Mouse (Mus musculus) stomach, postnatal 0 days (tissue): ENCODE measurements at regions not wholly inside any gene's neighbourhood (a gene's known extent, or its start where the extent isn't known, plus 50 kb on each side); places are given as distances from the start of the nearest gene placed in this dataset.

Source experiments
- ATAC-seq: fragments of 200-750 bp; cut with Nextera tagmentation; 2 replicates; pipeline ENCODE4 v1.8.0; 2017; ENCODE audit not compliant: low FRiP score, low TSS enrichment
- DNase-seq: peaks from one replicate; pipeline ENCODE4 v3.0.0-alpha.2; 2016; ENCODE audit warnings: low spot score
- H3K27ac ChIP-seq: fragments of 300-500 bp; sonication (generic); replicated peaks from 2 replicates; pipeline ENCODE4 v1.5.1; 2014; ENCODE audit warnings: mild to moderate bottlenecking, control low read depth
- H3K27me3 ChIP-seq: fragments of 300-500 bp; sonication (generic); 2 replicates; pipeline ENCODE4 v1.6.1; 2014; ENCODE audit warnings: low read length; ENCODE audit not compliant: control insufficient read depth, insufficient read depth
- H3K36me3 ChIP-seq: fragments of 300-500 bp; sonication (generic); 2 replicates; pipeline ENCODE4 v1.6.1; 2014; ENCODE audit warnings: low read length, mixed read lengths; ENCODE audit not compliant: control insufficient read depth, insufficient read depth
- H3K4me1 ChIP-seq: fragments of 300-500 bp; sonication (generic); replicated peaks from 2 replicates; pipeline ENCODE4 v1.6.1; 2014; ENCODE audit warnings: antibody characterized with exemption; ENCODE audit not compliant: control insufficient read depth, insufficient read depth
- H3K4me2 ChIP-seq: fragments of 300-500 bp; sonication (generic); replicated peaks from 2 replicates; pipeline ENCODE4 v1.6.1; 2014; ENCODE audit warnings: low read depth, mild to moderate bottlenecking, control low read depth, moderate library complexity
- H3K4me3 ChIP-seq: fragments of 300-500 bp; sonication (generic); 2 replicates; pipeline ENCODE4 v1.5.1; 2014; ENCODE audit warnings: low read depth, low read length, control low read depth
- H3K9ac ChIP-seq: fragments of 300-500 bp; sonication (generic); 2 replicates; pipeline ENCODE4 v1.6.1; 2014; ENCODE audit warnings: mild to moderate bottlenecking, low read length, control low read depth, mixed read lengths
- H3K9me3 ChIP-seq: fragments of 300-500 bp; sonication (generic); 2 replicates; pipeline ENCODE4 v1.6.1; 2016; ENCODE audit warnings: low read length; ENCODE audit not compliant: control insufficient read depth
- CTCF ChIP-seq: IDR thresholded peaks from 2 replicates; pipeline ENCODE4 v1.5.1; 2016; ENCODE audit warnings: antibody characterized with exemption, low read depth, mild to moderate bottlenecking, moderate library complexity
- EP300 ChIP-seq: optimal IDR thresholded peaks from 2 replicates; pipeline ENCODE3; 2016; ENCODE audit warnings: antibody characterized with exemption
- WGBS: fragments of 180-500 bp; shearing (Covaris S2); extraction: QIAGEN DNeasy Blood & Tissue Kit; methylation state at CpG from one replicate; pipeline ENCODE4 v1.1.7; 2014; 5-methylcytosine and 5-hydroxymethylcytosine counted together

- Histone ChIP-seq H3K9ac (no peak overlapping the region), H3K4me1 (no peaks in the 10 kb centered on the region), H3K4me2 (no peak overlapping the region), H3K9me3 (no peaks in the 10 kb centered on the region), H3K27me3 (no peaks in the 10 kb centered on the region), H3K36me3 (no peaks in the 10 kb centered on the region), H3K27ac (no peak overlapping the region), H3K4me3 (no peak overlapping the region)
- 88% methylated on average over 1 of the region's 1 CpGs for WGBS
- DNase-seq (no peak), ATAC-seq (no peak)
- TF ChIP-seq EP300 (no peak), CTCF (no peak)
These were observed 549.0 kb downstream of the Med13l start for GRCm38 (mm10) chr5:119109501-119109900.

GRCm38 (mm10) chr5:119114074-119114473, 553.6 kb downstream of the Med13l start:
- Histone ChIP-seq H3K4me3 (no peak overlapping the region), H3K9ac (no peak overlapping the region), H3K27me3 (no peaks in the 10 kb centered on the region), H3K4me2 (no peak overlapping the region), H3K4me1 (no peaks in the 10 kb centered on the region), H3K27ac (no peak overlapping the region), H3K36me3 (no peaks in the 10 kb centered on the region), H3K9me3 (no peaks in the 10 kb centered on the region)
- ATAC-seq = peak; percentile 79
- DNase-seq = peak; percentile 69
- WGBS = 42% methylated on average over 7 of the region's 7 CpGs
- TF ChIP-seq CTCF = no peak
- TF ChIP-seq EP300 = no peak

- no peak overlapping the region for H3K4me2 ChIP-seq
- 57% methylated on average over 7 of the region's 7 CpGs for WGBS
These were observed 544.7 kb upstream of the Tbx3 start for GRCm38 (mm10) chr5:119125745-119126144.

GRCm38 (mm10) chr5:119130176-119130575, 540.3 kb upstream of the Tbx3 start:
- H3K4me3 ChIP-seq = no peak overlapping the region
- H3K9me3 ChIP-seq = no peaks in the 10 kb centered on the region
- WGBS = 80% methylated on average over 7 of the region's 7 CpGs
- no peaks in the 10 kb centered on the region for H3K4me1 ChIP-seq
- H3K27me3 ChIP-seq = no peaks in the 10 kb centered on the region
- DNase-seq = no peak
- ATAC-seq = no peak
- H3K4me2 ChIP-seq = no peak overlapping the region
- TF ChIP-seq EP300 (no peak), CTCF (no peak)
- no peak overlapping the region for H3K9ac ChIP-seq
- H3K36me3 ChIP-seq = no peaks in the 10 kb centered on the region
- H3K27ac ChIP-seq = no peak overlapping the region

More at GRCm38 (mm10) chr5:119125745-119126144, 544.7 kb upstream of the Tbx3 start:
- Histone ChIP-seq H3K4me1 (no peaks in the 10 kb centered on the region), H3K27ac (no peak overlapping the region), H3K27me3 (no peaks in the 10 kb centered on the region), H3K36me3 (no peaks in the 10 kb centered on the region), H3K9ac (no peak overlapping the region), H3K4me3 (no peak overlapping the region), H3K9me3 (no peaks in the 10 kb centered on the region)
- ATAC-seq (peak; percentile 70), DNase-seq (no peak)
- TF ChIP-seq EP300 (no peak), CTCF (no peak)

GRCm38 (mm10) chr5:119131461-119131860, 539.0 kb upstream of the Tbx3 start:
- H3K4me3 ChIP-seq = no peak overlapping the region
- no peak overlapping the region for H3K4me2 ChIP-seq
- no peaks in the 10 kb centered on the region for H3K9me3 ChIP-seq
- no peaks in the 10 kb centered on the region for H3K27me3 ChIP-seq
- H3K27ac ChIP-seq = no peak overlapping the region
- WGBS = 53% methylated on average over 10 of the region's 10 CpGs
- DNase-seq = no peak
- TF ChIP-seq EP300 (no peak), CTCF (no peak)
- ATAC-seq = no peak
- H3K4me1 ChIP-seq = no peaks in the 10 kb centered on the region
- no peaks in the 10 kb centered on the region for H3K36me3 ChIP-seq
- no peak overlapping the region for H3K9ac ChIP-seq

GRCm38 (mm10) chr5:119133378-119133777, 537.1 kb upstream of the Tbx3 start:
- H3K4me2 ChIP-seq = no peak overlapping the region
- WGBS = 56% methylated on average over 13 of the region's 13 CpGs
- H3K9ac ChIP-seq = no peak overlapping the region
- no peaks in the 10 kb centered on the region for H3K36me3 ChIP-seq
- H3K9me3 ChIP-seq = no peaks in the 10 kb centered on the region
- no peak for DNase-seq
- H3K27me3 ChIP-seq = no peaks in the 10 kb centered on the region
- ATAC-seq = no peak
- 0 out of 2 replicates have a peak, but pooled peaks cover 4% of the 10 kb centered on the region for H3K4me1 ChIP-seq
- TF ChIP-seq EP300 = no peak
- TF ChIP-seq CTCF = no peak
- H3K4me3 ChIP-seq = no peak overlapping the region
- no peak overlapping the region for H3K27ac ChIP-seq
